Mouse (Mus musculus): Measurements from ENCODE around the gene Cfap126.
"Not testable (repeated sequence)": the region's sequence is repeated elsewhere in the genome, so short reads cannot be mapped to it uniquely, and the experiment has no call there.

The Cfap126 gene

DNA sequence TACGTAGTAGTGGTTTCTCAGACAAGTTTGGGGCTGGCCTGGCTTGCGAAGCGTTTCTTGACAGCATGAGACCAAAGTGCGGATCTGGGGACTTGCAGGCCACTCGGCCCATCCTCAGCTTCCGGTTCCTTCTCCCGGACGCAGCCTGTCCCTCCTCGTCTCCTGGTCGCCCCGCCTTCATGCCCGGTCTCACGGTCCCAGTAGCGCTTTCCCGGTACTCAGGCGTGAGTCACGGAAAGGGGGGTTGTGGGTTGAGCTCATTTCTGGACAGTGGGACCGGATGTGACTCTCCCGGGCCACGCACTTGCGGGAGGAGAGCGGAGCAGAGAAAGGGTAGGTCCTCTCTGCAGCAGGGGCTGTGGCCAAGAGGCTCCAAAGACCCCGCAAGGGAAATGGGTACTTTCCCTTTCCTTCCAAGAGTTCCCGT lies at the start of gene Cfap126:
Gene Cfap126, plus strand, starts transcription at position 46 of the 427 bp plus-strand sequence.
- peak; percentile 78 to 81 for DNase-seq

DNA sequence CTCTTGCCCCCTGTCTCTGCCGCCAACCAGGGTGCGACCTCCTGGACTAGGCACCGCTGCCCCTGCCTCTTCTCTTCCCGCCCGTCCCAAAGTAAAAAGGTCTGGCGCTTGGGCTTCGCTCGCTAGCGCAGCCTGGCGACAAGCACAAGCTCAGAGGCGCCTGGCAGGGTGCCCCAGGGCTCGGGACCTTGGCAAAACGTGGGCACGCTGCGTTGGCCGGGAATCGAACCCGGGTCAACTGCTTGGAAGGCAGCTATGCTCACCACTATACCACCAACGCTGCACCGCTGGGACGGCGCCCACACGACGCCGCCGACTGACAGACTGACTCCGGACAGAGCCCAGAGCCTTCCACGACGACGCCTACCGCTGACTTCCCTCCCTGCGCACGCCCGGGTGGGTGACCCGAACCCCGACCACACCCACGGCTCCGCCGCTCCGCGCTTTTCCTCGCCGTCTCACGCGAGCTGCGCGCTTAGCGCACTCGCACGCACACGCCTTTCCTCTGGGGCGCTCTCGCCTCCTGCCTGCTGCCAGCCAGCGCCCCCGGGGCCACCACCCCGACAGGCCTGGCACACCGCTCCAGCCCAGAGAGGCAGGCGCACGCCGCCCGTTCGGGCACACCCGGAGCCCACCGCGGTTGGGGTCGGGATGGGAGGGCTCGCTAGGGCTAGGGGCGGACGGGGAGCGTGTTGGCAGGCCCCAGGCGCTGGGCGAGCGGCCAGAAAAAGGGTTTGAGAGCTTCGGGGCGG lies 49.1 kb upstream of the Cfap126 start, which contains the start of gene Fcgr3:
Gene Fcgr3, minus strand, starts transcription at position 445 of the 752 bp plus-strand sequence.
- peak; percentile 79 to 81 for DNase-seq

DNA sequence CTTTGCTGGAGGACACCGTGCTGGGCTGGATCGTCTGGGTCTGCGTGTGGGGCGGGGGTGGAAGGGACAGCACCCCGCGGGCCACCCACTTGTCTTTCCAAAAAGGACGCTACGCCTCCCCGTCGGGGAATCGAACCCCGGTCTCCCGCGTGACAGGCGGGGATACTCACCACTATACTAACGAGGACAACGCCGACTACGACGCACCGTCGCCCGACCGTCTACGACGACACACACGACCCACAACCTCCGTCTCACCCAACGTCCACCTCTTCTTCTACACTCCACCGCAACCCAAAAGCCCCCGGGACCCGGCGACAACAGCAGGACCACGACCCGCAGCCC lies 48.5 kb upstream of the Cfap126 start:
- DNase-seq = peak in 1 of 2 experiments; percentile 58

DNA sequence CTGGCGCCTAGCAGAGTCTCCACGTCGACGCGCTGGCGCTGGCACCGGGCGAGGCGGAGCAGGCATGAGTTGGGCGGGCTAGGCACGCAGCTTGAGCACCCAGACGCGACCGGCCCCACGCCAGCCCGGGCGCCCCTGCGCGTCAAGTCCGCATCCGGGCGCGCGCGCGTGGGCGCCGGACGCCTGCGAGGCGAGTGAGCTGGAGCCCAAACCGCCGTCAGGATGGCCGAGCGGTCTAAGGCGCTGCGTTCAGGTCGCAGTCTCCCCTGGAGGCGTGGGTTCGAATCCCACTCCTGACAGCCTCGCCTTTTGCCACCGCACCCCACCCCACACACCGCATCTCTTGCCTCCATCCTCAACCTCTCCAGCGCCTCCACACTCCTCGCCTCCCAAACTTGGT lies 48.0 kb upstream of the Cfap126 start:
- peak; percentile 44 to 48 for DNase-seq

DNA sequence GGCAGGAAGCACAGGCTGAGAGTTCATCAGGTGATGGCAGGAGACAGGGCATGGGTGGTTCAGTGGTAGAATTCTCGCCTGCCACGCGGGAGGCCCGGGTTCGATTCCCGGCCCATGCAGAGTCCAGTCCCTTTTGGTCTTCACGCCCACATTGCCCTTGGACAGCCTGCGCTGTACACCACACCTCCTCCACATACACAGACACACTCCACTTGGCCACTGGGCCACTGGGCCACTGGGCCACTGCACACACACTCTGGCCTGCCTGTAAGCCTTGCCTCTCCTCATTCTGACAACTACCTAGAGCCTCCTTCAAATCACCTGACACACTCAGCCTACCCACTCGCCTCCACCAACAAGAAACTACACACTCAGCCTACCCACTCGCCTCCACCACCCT lies 47.1 kb upstream of the Cfap126 start:
- not testable (repeated sequence) for DNase-seq

DNA sequence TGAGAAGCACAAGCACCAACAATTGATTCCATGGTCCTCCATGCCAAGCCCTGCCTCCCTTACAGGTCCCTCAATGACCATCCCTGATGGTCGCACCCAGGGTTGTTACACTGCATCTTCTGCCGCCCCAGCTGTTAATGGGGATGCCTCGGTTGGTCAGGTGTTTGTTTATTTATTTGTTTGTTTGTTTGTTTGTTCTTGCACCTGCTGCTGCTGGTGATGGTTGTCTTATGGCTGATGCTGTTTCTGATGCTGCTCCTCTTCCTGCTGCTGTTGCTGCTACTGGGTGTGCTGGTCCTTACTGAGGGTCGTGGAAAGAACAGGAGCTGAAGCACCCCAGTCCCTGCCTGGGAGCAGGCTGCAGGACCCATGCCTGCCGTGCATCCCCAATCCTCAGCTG lies 45.8 kb upstream of the Cfap126 start:
- DNase-seq = not testable (repeated sequence)

DNA sequence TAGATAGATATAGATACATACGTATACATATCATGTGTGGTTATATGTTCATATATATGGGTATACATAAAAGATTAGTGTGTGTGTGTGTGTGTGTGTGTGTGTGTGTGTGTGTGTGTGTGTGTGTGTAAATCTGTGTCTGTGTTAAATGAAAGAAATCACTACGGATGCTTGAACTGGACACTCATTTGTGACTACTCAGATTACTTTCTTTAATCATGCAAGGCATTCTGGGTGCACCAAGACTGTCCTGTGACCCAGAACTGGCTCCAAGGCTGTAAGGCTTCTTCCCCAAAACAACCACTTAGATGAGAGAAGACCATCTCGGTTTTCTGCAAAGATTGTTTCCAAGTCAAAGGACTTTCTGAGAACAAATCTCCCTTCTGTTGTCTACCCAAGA lies 44.2 kb upstream of the Cfap126 start:
- not testable (repeated sequence) for DNase-seq

DNA sequence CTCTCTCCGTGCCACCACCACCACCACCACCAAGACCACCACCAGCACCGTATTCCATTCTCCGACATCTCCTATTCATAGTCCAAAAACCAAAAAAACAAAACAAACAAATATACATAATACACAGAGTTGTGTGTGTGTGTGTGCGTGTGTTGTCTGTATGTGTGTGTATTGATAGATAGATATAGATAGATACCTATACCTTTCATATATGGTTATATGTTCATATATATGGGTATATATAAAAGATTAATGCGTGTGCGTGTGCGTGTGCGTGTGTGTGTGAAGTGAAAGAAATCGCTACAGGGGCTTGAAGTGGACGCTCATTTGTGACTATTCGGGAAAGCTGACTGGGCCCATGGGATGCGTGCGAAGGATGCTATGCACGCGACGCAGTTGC lies 42.8 kb upstream of the Cfap126 start:
- not testable (repeated sequence) for DNase-seq

DNA sequence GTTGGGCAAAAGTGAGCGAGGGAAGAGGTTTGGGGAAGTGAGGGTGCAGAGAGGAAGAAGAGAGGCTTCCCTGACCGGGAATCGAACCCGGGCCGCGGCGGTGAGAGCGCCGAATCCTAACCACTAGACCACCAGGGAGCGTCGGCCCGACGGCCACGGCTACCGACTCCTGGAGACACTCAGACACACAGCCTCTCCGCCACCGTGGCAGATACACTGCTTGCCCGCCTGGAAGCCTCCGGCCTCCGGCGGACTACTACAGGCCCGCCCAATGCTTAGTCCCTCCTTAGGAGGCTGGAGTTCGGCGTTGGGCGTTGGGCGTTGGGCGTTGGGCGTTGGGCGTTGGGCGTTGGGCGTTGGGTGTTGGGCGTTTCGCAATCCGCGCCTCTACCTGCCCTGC lies 42.0 kb upstream of the Cfap126 start:
- not testable (repeated sequence) for DNase-seq

DNA sequence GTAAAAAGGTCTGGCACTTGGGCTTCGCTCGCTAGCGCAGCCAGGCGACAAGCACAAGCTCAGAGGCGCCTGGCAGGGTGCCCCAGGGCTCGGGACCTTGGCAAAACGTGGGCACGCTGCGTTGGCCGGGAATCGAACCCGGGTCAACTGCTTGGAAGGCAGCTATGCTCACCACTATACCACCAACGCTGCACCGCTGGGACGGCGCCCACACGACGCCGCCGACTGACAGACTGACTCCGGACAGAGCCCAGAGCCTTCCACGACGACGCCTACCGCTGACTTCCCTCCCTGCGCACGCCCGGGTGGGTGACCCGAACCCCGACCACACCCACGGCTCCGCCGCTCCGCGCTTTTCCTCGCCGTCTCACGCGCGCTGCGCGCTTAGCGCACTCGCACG lies 41.5 kb upstream of the Cfap126 start:
- not testable (repeated sequence) for DNase-seq

DNA sequence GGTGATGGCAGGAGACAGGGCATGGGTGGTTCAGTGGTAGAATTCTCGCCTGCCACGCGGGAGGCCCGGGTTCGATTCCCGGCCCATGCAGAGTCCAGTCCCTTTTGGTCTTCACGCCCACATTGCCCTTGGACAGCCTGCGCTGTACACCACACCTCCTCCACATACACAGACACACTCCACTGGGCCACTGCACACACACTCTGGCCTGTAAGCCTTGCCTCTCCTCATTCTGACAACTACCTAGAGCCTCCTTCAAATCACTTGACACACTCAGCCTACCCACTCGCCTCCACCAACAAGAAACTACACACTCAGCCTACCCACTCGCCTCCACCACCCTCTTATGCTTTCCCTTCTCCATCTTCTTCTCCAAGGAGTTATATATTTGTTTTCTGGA lies 39.4 kb upstream of the Cfap126 start:
- not testable (repeated sequence) for DNase-seq

DNA sequence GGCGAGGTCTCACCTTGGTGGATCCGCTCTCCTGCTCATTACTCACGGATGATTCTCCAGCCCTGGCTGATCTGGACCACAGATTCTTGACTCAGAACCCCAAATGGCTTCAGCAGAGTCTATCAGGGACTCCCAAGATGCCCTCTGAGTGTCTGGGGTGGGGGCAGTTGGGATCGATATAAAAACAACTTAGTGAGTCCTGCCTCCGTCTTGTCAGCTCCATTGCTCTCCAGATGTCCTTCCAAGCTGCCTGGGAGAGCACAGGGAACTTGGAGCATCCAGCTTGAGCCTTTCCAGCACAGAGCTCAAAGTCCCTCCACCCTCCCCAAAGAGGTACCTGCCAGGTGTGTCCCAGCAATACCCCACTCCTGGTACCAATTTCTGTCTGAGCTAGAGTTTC lies 37.5 kb upstream of the Cfap126 start:
- not testable (repeated sequence) for DNase-seq

DNA sequence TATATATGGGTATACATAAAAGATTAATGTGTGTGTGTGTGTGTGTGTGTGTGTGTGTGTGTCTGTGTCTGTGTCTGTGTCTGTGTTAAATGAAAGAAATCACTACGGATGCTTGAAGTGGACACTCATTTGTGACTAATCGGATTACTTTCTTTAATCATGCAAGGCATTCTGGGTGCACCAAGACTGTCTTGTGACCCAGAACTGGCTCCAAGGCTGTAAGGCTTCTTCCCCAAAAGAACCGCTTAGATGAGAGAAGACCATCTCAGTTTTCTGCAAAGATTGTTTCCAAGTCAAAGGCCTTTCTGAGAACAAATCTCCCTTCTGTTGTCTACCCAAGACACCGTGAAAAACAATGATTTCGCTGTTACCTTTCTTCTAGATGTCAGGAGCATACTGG lies 36.5 kb upstream of the Cfap126 start:
- DNase-seq = not testable (repeated sequence)

DNA sequence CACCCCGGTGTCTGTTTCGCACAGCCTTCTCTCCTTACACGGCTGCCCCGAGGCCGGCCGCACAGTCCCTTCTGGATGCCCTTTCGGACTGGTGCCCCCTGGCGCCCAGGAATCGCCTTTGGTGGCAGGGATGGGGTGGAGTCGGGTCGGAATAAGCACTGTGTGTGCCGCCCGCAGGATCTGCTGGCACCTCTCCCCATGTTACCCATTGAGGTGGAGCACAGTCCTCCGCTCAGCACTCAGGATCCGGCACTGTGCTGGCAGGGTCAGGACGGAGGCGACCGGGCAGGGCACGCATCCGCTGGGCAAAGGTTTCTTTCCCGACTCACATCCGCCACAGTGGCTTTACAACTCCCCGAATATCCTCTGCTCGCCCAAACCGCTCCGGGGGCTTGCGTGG lies 35.8 kb upstream of the Cfap126 start:
- peak; percentile 48 to 67 for DNase-seq

DNA sequence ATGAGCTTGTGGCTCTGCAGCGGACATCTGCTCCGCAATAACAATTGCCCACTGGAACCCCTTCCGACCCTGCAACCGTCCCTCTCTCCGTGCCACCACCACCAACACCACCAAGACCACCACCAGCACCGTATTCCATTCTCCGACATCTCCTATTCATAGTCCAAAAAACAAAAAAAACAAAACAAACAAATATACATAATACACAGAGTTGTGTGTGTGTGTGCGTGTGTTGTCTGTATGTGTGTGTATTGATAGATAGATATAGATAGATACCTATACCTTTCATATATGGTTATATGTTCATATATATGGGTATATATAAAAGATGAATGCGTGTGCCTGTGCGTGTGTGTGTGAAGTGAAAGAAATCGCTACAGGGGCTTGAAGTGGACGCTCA lies 35.3 kb upstream of the Cfap126 start:
- not testable (repeated sequence) for DNase-seq

DNA sequence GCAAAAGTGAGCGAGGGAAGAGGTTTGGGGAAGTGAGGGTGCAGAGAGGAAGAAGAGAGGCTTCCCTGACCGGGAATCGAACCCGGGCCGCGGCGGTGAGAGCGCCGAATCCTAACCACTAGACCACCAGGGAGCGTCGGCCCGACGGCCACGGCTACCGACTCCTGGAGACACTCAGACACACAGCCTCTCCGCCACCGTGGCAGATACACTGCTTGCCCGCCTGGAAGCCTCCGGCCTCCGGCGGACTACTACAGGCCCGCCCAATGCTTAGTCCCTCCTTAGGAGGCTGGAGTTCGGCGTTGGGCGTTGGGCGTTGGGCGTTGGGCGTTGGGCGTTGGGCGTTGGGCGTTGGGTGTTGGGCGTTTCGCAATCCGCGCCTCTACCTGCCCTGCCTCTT lies 34.4 kb upstream of the Cfap126 start:
- DNase-seq = not testable (repeated sequence)

DNA sequence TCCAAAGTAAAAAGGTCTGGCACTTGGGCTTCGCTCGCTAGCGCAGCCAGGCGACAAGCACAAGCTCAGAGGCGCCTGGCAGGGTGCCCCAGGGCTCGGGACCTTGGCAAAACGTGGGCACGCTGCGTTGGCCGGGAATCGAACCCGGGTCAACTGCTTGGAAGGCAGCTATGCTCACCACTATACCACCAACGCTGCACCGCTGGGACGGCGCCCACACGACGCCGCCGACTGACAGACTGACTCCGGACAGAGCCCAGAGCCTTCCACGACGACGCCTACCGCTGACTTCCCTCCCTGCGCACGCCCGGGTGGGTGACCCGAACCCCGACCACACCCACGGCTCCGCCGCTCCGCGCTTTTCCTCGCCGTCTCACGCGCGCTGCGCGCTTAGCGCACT lies 33.9 kb upstream of the Cfap126 start:
- not testable (repeated sequence) for DNase-seq

DNA sequence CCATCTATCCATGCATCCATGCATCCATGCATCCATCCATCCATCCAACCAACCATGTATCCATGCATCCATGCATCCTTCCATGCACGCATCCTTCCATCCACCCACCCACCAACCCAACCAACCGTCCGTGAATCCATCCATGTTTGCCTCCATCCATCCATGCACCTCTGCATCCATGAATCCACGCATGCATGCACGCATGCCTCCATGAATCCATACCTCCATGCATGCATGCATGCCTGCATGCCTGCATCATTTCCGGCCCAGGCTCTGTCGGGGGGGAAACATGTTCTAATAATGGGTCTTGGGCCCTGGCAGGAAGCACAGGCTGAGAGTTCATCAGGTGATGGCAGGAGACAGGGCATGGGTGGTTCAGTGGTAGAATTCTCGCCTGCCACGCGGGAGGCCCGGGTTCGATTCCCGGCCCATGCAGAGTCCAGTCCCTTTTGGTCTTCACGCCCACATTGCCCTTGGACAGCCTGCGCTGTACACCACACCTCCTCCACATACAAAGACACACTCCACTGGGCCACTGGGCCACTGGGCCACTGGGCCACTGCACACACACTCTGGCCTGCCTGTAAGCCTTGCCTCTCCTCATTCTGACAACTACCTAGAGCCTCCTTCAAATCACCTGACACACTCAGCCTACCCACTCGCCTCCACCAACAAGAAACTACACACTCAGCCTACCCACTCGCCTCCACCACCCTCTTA lies 32.0 kb upstream of the Cfap126 start:
- not testable (repeated sequence) for DNase-seq

DNA sequence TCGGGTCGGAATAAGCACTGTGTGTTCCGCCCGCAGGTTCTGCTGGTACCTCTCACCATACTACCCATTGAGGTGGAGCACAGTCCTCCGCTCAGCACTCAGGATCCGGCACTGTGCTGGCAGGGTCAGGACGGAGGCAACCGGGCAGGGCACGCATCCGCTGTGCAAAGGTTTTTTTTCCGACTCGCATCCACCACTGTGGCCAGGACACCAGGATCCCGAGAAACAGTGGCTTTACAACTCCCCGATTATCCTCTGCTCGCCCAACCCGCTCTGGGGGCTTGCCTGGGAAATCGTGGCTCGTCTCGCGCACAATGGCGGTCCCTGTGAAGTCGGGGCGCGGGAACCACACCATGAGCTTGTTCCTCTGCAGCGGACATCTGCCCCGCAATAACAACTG lies 28.0 kb upstream of the Cfap126 start:
- DNase-seq = peak in 1 of 2 experiments; percentile 20

DNA sequence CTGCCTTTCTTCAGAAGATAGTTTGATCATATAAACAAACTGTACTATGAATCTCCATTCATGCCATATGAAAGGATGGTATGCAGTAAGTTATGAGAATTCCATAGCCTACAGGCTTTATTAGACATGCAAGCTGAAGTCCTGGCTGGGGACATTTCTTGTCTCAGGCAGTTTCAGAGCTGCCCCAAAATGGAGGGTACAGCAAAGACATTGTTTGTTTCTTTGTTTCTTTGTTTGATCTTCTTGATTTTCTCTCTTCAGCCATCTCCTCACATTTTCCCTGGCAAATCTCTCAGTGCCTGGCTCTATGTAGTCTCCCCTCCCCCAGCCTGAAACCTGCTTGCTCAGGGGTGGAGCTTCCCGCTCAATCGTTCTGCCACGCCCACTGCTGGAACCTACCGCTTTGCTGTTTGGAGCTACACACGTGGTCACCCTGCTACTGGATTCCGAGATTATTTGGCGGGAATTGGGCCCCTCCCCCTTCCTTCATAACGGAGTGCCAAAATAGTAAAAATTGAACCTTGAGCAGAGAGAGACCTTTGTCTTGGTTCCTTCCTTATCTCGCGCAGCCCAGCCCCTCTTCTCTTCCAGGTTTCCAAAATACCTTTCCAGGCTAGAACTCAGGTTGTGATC lies 25.4 kb upstream of the Cfap126 start:
- DNase-seq = not testable (repeated sequence)

DNA sequence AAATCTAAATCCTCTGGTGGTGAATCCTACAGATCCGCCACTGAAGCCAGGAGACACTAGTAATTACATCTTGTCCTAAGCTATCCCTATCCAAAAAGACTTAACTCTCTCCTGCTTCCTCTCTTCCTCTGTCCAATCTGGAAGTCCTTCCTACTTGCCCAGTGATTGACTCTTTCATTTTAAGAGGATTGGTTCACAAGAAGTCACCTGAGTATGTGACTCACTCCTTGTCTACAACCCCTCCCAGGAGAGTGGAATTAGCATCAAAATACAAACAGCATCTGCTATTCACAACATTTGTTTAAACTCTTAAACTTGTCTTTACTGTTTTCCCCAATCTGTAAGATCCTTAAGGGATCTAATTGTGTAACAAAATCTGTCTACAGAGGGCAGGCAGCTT lies 23.8 kb upstream of the Cfap126 start:
- DNase-seq = no peak

DNA sequence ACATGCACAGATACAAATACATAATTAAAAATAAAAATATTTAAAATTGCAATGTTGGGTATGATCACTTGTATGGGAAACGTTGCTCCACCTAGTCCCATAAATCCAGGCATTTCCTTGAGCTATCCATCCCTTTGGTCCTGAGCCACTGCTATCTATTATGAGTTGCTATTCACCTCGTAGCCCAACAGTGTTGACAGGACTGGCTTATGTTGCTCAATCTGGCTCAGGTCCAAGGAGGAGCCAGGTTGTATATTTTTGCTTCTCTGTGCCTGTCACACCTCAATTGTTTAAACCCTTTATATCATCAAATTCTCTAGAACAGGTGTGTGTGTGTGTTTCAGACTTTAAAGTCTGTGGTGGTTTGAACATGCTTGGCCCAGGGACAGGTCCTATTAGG lies 23.0 kb upstream of the Cfap126 start:
- no peak for DNase-seq

DNA sequence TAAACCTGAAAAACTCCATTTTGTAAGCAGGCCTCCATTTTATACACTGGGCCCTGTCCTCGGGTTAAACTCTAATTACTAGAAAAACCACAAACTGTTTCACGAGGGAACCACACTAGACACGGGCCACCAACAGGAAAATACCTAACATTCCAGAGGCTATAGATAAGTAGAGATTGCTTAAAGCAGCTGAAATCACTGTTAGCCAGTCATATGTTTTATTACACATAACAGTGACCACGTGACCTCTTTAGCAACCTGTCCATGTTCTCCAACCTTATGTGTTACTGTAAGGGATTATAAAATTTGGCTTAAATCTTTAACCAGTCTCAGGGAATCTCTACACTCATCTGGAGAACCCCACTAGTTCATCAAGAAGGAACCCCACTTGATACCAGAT lies 19.3 kb upstream of the Cfap126 start:
- DNase-seq = no peak

All from cerebellum, postnatal 25 days (tissue).